Mouse (Mus musculus) hindbrain, embryonic 12.5 days (tissue): ENCODE measurements around the gene Lpar1. TPM values are rescaled to one million over a fixed set of nuclear protein-coding genes. Genes with fewer than 3 reads are reported as not detected.
"Not testable (repeated sequence)": the region's sequence is repeated elsewhere in the genome, so short reads cannot be mapped to it uniquely, and the experiment has no call there.

Experiments used
- ATAC-seq: fragments of 200-750 bp; cut with Nextera tagmentation; 2 replicates; pipeline ENCODE4 v1.8.0; 2017; ENCODE audit warnings: moderate TSS enrichment; ENCODE audit not compliant: low FRiP score
- H3K27ac ChIP-seq: fragments of 300-500 bp; sonication (generic); 2 replicates; pipeline ENCODE4 v1.5.1; 2016; ENCODE audit warnings: mild to moderate bottlenecking
- H3K27me3 ChIP-seq: fragments of 300-500 bp; sonication (generic); 2 replicates; pipeline ENCODE4 v1.6.1; 2016; ENCODE audit warnings: mild to moderate bottlenecking
- H3K36me3 ChIP-seq: fragments of 300-500 bp; sonication (generic); 2 replicates; pipeline ENCODE4 v1.6.1; 2016; ENCODE audit warnings: mild to moderate bottlenecking
- H3K4me1 ChIP-seq: fragments of 300-500 bp; sonication (generic); 2 replicates; pipeline ENCODE4 v1.6.1; 2016
- H3K4me2 ChIP-seq: fragments of 300-500 bp; sonication (generic); replicated peaks from 2 replicates; pipeline ENCODE4 v1.6.1; 2016; ENCODE audit warnings: mild to moderate bottlenecking
- H3K4me3 ChIP-seq: fragments of 300-500 bp; sonication (generic); 2 replicates; pipeline ENCODE4 v1.5.1; 2016; ENCODE audit warnings: mild to moderate bottlenecking
- H3K9ac ChIP-seq: fragments of 300-500 bp; sonication (generic); 2 replicates; pipeline ENCODE4 v1.6.1; 2016; ENCODE audit warnings: mild to moderate bottlenecking, moderate library complexity
- H3K9me3 ChIP-seq: fragments of 300-500 bp; sonication (generic); replicated peaks from 2 replicates; pipeline ENCODE4 v1.6.1; 2016; ENCODE audit warnings: mild to moderate bottlenecking
- WGBS: fragments of 180-500 bp; shearing (Covaris S2); methylation state at CpG from one replicate; pipeline ENCODE4 v1.1.7; 2016; 5-methylcytosine and 5-hydroxymethylcytosine counted together
- polyA plus RNA-seq: library from polyadenylated mRNA; unstranded; fragments of >200 nt; fragmentation: Nextera tagmentation; extraction: Ambion mirVana; gene quantifications from 2 replicates; pipeline ENCODE4 v1.2.1, GENCODE M21; 2016

Gene Lpar1
- polyA plus RNA-seq, 1 experiment from 2014 or later: 63.6 TPM

DNA sequence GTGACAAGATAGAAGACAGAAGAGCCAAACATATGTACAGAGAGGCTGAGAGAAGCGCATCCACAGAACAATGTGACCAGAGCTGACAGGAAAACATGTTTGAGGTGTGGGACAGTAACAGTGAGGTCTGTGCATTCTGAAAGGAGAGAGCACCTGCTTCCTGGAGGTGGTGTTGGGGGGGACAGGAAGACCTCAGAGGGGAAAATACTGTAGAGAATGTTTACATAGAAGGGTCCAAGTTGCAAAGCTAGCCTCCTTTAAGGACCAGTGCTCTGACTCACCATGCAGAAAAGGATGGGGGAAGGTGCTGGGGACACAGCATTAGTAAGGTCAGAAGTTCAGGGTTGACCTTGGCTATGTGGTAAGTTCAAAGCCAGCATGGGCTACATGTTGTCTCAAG, 9.1 kb upstream of the Lpar1 start:
- 93% methylated on average over 1 of the region's 1 CpGs for WGBS
- H3K27ac ChIP-seq: no peak overlapping the region
- no peaks in the 10 kb centered on the region for H3K27me3 ChIP-seq
- ATAC-seq: no peak
- no peak overlapping the region for H3K9ac ChIP-seq
- H3K9me3 ChIP-seq: no peaks in the 10 kb centered on the region
- H3K36me3 ChIP-seq: no peaks in the 10 kb centered on the region
- no peaks in the 10 kb centered on the region for H3K4me1 ChIP-seq
- H3K4me2 ChIP-seq: no peak overlapping the region
- H3K4me3 ChIP-seq: no peak overlapping the region

DNA sequence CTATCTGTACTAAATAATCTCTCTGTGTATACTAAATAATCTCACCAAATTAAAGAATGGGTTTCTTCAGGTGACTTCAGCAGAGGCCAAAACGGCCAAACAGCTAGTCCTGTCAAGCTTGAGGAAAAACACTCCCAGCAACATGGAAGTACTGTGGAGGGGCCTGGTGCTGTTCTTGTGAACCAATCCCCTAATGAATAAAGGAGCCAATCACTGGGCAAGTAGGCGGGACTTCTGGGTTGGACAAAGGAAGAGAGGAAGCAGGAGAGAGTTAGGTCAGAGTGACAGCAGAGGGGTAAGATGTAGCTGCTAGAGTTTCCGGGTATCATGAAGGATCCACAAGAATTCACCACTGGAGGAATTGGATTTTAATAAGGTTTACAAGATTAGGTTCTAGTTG, 3.3 kb upstream of the Lpar1 start:
- peaks cover 4% of the 10 kb centered on the region for H3K27me3 ChIP-seq
- H3K36me3 ChIP-seq: no peaks in the 10 kb centered on the region
- WGBS: 76% methylated on average over 3 of the region's 3 CpGs

GRCm38 (mm10) chr4:58554359-58554838, 701 bp upstream of the Lpar1 start:
- H3K9me3 ChIP-seq: no peaks in the 10 kb centered on the region
- no peak overlapping the region for H3K4me3 ChIP-seq
- ATAC-seq: no peak
- H3K27ac ChIP-seq: no peak overlapping the region
- H3K4me1 ChIP-seq: peaks cover 13% of the 10 kb centered on the region
- peak overlapping the region; percentile 88 for H3K4me2 ChIP-seq
- H3K9ac ChIP-seq: no peak overlapping the region
- H3K36me3 ChIP-seq: no peaks in the 10 kb centered on the region
- 29% methylated on average over 10 of the region's 10 CpGs for WGBS
- peaks cover 8% of the 10 kb centered on the region for H3K27me3 ChIP-seq

More for the DNA sequence above, 3.3 kb upstream of the Lpar1 start:
- Histone ChIP-seq H3K27ac (no peak overlapping the region), H3K4me1 (peaks cover 13% of the 10 kb centered on the region), H3K9ac (no peak overlapping the region), H3K9me3 (no peaks in the 10 kb centered on the region), H3K4me3 (no peak overlapping the region), H3K4me2 (no peak overlapping the region)
- no peak for ATAC-seq

DNA sequence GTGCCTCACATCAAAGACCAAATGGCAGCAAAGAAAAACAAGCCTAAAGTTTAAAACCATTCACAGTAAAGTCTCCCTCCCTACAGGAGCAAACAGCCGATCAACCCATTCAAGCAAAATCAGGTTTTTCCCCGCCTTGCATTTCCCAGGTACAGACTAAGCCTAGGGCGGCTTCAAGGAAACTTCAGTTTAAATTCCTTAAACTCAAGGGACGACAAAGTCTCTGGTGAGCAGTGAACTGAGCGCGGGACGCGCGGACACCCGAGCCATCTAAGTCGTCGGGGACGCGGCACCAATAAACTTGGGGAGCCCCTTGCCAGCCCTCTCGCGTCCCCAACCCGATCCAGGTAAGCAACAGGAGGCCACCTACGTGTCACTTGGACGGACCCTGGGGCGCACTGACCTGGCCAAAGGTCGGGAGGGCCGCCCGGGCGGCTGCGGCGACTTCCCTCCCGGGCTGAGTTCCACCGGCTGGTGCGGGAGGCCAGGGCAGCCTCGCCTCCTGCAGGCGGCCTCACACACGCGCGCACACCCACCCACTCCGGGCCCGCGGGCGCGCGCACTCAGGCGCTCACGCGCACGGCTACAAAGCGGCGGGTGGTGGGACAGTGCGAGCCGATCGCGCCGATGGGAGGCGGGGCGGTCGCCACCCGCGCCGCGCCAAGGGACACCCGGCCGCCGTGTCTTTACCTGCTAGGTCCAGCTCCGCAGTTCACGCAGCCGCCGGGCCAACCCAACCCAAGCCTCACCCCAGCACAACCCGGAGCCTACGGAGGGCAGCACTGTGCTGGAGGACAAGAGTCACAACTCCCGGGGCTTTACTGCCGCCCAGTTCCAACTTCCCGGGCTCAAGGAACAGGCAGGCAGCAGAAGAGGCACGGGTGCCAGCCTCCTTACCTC, 717 bp downstream of the Lpar1 start:
- under 1% methylated on average over 71 of the region's 71 CpGs for WGBS

DNA sequence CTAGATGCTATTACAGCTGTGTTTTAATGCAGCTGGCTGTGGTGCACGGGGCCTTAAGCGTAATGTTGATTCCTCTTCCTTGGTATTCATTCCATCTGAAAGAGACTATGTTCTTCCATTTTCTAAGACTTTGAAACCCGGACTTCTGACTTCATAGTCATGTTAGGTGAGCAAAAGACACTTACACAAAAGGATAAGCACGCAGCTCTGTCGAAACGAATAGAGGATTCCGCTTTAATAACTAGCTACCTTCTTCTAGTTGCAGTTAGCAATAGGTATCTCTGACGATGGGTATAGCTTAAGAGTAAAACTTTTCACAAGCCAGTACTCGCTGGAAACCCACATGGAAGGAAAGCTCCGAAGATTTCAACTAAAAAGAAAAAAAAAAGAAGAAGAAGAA, 1.5 kb downstream of the Lpar1 start:
- H3K36me3 ChIP-seq: no peaks in the 10 kb centered on the region
- peak overlapping the region; percentile 70 for H3K4me3 ChIP-seq
- peak overlapping the region; percentile 68; the same call in 1 of the 2 replicates for H3K27ac ChIP-seq
- H3K9ac ChIP-seq: peak overlapping the region; percentile 73; the same call in 1 of the 2 replicates
- no peak for ATAC-seq
- 4% methylated on average over 10 of the region's 10 CpGs for WGBS
- peaks cover 13% of the 10 kb centered on the region for H3K4me1 ChIP-seq
- peaks cover 8% of the 10 kb centered on the region for H3K27me3 ChIP-seq
- H3K4me2 ChIP-seq: peak overlapping the region; percentile 88
- no peaks in the 10 kb centered on the region for H3K9me3 ChIP-seq

More for the DNA sequence above, 717 bp downstream of the Lpar1 start:
- Histone ChIP-seq H3K36me3 (no peaks in the 10 kb centered on the region), H3K27ac (peak overlapping the region; percentile 68), H3K27me3 (peaks cover 8% of the 10 kb centered on the region), H3K9me3 (no peaks in the 10 kb centered on the region), H3K4me3 (peak overlapping the region; percentile 70), H3K9ac (peak overlapping the region; percentile 73), H3K4me2 (peak overlapping the region; percentile 88), H3K4me1 (peaks cover 13% of the 10 kb centered on the region)
- peak; percentile 92 for ATAC-seq

DNA sequence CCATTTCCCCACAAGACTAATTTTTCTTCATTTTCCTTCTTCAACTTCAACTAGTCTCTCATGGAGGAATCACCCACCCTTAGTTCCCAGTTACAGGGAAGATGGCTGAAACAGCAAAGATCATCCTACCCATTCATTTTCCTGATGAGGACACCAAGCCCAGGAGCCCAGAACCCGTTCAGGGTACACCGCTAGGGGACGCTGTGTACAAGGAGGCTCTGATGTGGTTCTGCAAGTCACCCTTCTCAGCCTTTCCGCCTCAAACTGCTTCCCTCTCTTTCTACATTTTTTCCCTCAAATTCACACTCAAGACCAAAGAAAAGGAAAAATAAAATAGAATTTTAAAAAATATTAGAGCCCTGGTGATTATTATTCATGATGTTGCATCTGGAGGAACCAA, 1.9 kb downstream of the Lpar1 start:
- ATAC-seq: no peak
- WGBS: under 1% methylated on average over 4 of the region's 4 CpGs
- H3K27me3 ChIP-seq: peaks cover 8% of the 10 kb centered on the region
- peak overlapping the region; percentile 70 for H3K4me3 ChIP-seq
- H3K4me1 ChIP-seq: peaks cover 13% of the 10 kb centered on the region
- H3K9me3 ChIP-seq: no peaks in the 10 kb centered on the region
- H3K9ac ChIP-seq: no peak overlapping the region
- H3K4me2 ChIP-seq: peak overlapping the region; percentile 88
- H3K27ac ChIP-seq: no peak overlapping the region
- no peaks in the 10 kb centered on the region for H3K36me3 ChIP-seq

DNA sequence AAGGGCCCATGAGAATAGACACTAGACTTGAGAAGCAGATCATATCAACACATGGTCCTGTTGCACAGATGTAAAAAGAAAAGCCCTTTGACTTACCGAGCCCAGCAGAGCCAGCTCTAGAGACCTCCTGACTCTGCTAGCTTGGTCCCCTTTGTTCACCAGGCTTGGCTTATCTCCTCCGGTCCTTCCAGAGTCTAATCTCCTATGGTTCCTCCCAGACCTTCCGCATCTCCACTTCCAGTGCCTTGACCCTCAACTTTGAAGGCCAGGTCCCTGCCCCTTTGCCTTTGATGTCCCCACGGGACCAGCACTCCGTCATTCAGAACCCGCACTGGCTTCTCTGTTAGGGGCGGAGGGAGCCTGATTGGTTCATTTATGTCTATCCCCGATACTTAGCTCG, 6.0 kb downstream of the Lpar1 start:
- ATAC-seq: no peak
- Histone ChIP-seq H3K36me3 (no peaks in the 10 kb centered on the region), H3K9me3 (no peaks in the 10 kb centered on the region), H3K4me2 (no peak overlapping the region), H3K9ac (no peak overlapping the region), H3K27ac (no peak overlapping the region), H3K4me1 (peaks cover 15% of the 10 kb centered on the region), H3K27me3 (peaks cover 4% of the 10 kb centered on the region; the same call in 1 of the 2 replicates), H3K4me3 (no peak overlapping the region)
- WGBS: 64% methylated on average over 9 of the region's 9 CpGs

GRCm38 (mm10) chr4:58547273-58547565, 6.5 kb downstream of the Lpar1 start:
- no peaks in the 10 kb centered on the region for H3K36me3 ChIP-seq
- H3K27me3 ChIP-seq: peaks cover 4% of the 10 kb centered on the region; the same call in 1 of the 2 replicates
- H3K9ac ChIP-seq: no peak overlapping the region
- H3K9me3 ChIP-seq: no peaks in the 10 kb centered on the region
- no peak overlapping the region for H3K4me2 ChIP-seq
- no peak overlapping the region for H3K27ac ChIP-seq
- no peak for ATAC-seq
- H3K4me3 ChIP-seq: no peak overlapping the region
- H3K4me1 ChIP-seq: peaks cover 12% of the 10 kb centered on the region
- 78% methylated on average over 4 of the region's 4 CpGs for WGBS

- no peak for ATAC-seq
- no peak overlapping the region for H3K27ac ChIP-seq
- H3K9ac ChIP-seq: no peak overlapping the region
These were observed 7.0 kb downstream of the Lpar1 start for GRCm38 (mm10) chr4:58546441-58547272.

DNA sequence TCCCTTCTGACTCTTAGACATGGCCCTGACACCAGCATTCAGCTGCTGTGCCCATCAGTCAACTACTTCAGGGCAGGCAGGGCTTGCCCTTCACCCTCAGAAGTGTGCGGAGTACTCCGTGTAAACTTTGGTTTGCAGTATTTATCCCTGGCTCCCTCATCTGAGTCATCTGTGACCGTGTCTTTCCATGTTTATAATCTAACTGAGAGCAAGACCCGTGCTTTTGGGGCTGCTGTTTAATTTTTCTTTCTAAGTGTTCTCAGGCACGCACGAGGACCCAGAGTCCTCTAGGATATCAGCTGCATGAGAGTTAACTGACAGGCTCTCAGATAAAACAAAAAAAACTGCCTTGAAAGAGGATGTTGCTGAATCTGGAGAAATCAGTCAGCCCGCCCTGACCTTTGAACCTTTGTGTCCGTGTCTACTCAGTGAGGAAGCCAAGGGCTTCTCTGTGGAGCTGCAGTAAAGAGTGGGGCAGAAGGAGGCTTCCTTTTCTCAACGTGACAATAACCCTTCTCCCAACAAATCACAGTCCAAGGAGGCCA, 7.7 kb downstream of the Lpar1 start:
- Histone ChIP-seq H3K27ac (no peak overlapping the region), H3K4me3 (no peak overlapping the region), H3K27me3 (peaks cover 4% of the 10 kb centered on the region; the same call in 1 of the 2 replicates), H3K9ac (no peak overlapping the region), H3K4me1 (peaks cover 12% of the 10 kb centered on the region), H3K9me3 (no peaks in the 10 kb centered on the region), H3K4me2 (no peak overlapping the region), H3K36me3 (no peaks in the 10 kb centered on the region)
- ATAC-seq: no peak
- 33% methylated on average over 9 of the region's 9 CpGs for WGBS

More at GRCm38 (mm10) chr4:58546441-58547272, 7.0 kb downstream of the Lpar1 start:
- 34% methylated on average over 11 of the region's 11 CpGs for WGBS
- H3K4me2 ChIP-seq: no peak overlapping the region
- H3K4me1 ChIP-seq: peaks cover 12% of the 10 kb centered on the region
- no peak overlapping the region for H3K4me3 ChIP-seq
- no peaks in the 10 kb centered on the region for H3K9me3 ChIP-seq
- no peaks in the 10 kb centered on the region for H3K36me3 ChIP-seq
- H3K27me3 ChIP-seq: peaks cover 4% of the 10 kb centered on the region; the same call in 1 of the 2 replicates

DNA sequence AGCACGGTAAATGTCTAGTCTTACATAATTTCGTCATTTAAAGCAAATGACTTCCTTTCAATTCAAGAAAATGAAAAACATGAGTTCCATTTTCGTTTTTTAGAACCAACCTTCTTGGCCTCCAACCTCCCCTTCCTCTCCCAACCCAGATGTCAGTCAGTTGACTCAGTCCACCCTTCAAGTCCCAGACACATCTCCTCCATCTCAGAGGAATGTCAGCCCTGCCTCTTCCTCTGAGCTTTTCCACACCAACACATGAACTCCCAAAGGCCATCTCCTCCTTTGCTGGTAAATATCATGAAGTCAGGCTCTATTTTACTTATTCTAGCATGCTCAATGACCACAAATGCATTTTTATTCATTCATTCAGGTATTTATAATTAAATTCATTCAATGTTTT, 10.5 kb downstream of the Lpar1 start:
- H3K4me1 ChIP-seq: peaks cover 12% of the 10 kb centered on the region
- H3K4me2 ChIP-seq: no peak overlapping the region
- no peaks in the 10 kb centered on the region for H3K9me3 ChIP-seq
- no peak overlapping the region for H3K4me3 ChIP-seq
- no peak for ATAC-seq
- H3K27ac ChIP-seq: no peak overlapping the region
- no peaks in the 10 kb centered on the region for H3K27me3 ChIP-seq
- H3K9ac ChIP-seq: no peak overlapping the region
- no peaks in the 10 kb centered on the region for H3K36me3 ChIP-seq
- WGBS: 87% methylated on average over 3 of the region's 3 CpGs

- 95% methylated on average over 7 of the region's 7 CpGs for WGBS
- not testable (repeated sequence) for H3K9ac ChIP-seq, H3K4me3 ChIP-seq, H3K27me3 ChIP-seq, H3K4me2 ChIP-seq, H3K9me3 ChIP-seq, ATAC-seq, H3K36me3 ChIP-seq, H3K27ac ChIP-seq
- peaks cover 12% of the 10 kb centered on the region for H3K4me1 ChIP-seq
These were observed 11.0 kb downstream of the Lpar1 start for GRCm38 (mm10) chr4:58542656-58543055.
